In the genomic region with DNA sequence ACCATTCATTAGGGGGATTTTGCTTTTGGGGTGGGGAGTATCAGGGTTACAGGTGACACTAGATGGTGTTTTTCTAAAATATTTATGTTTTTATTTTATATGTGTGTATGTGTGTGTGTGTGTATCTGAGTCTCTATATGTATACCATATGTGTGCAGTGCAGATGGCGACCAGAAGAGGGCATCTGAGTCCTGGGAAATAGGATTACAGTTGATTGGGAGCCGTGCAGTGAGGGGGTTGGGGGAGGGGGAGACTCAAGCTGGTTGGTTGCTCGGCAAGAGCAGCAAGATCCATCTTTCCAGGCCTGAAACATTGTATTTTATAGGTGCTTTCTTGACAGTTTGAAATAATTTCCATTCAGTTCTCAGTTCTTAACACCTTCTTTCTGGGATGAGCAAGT, we compare ENCODE assay signal across 22 mouse cellular contexts. TPM values are rescaled to one million over a fixed set of nuclear protein-coding genes. Genes with fewer than 3 reads are reported as not detected.
"Had no signal": no experiment of that assay in that cellular context is flagged by ENCODE, and none has a peak within 500 bp of the region (broad histone marks: within the 10 kb centered on the region; RNA-seq: fewer than 3 reads in every experiment).

No protein-coding gene starts in this region.

- H3K36me3 ChIP-seq: kidney, embryonic 15.5 days; liver, embryonic 13.5 days; midbrain, embryonic 15.5 days; neural tube, embryonic 13.5 days; stomach, embryonic 15.5 days had no signal

- H3K4me2 ChIP-seq: kidney, embryonic 15.5 days; liver, embryonic 13.5 days; midbrain, embryonic 11.5 days; midbrain, embryonic 15.5 days; neural tube, embryonic 13.5 days; stomach, embryonic 15.5 days had no signal

- H3K9ac ChIP-seq: kidney, embryonic 15.5 days; liver, embryonic 13.5 days; midbrain, embryonic 15.5 days; neural tube, embryonic 13.5 days; stomach, embryonic 15.5 days had no signal

- H3K27ac ChIP-seq: kidney, embryonic 15.5 days; left cerebral cortex, adult 2 months; liver, embryonic 13.5 days; midbrain, embryonic 15.5 days; neural tube, embryonic 13.5 days; stomach, embryonic 15.5 days had no signal

- ATAC-seq: midbrain, embryonic 15.5 days had no signal

- H3K9me3 ChIP-seq: kidney, embryonic 15.5 days; liver, embryonic 13.5 days; midbrain, embryonic 15.5 days; neural tube, embryonic 13.5 days; stomach, embryonic 15.5 days had no signal

- H3K4me3 ChIP-seq: kidney, embryonic 15.5 days; left cerebral cortex, adult 2 months; liver, embryonic 13.5 days; midbrain, embryonic 15.5 days; myocyte; neural tube, embryonic 13.5 days; stomach, embryonic 15.5 days had no signal

- H3K4me1 ChIP-seq: liver, embryonic 13.5 days had no signal

- DNase-seq: kidney, adult 8-10 months; kidney, postnatal 10 days; kidney, postnatal 4 days; layer of hippocampus, postnatal 36 days; liver, embryonic 13.5 days; lung, adult 2 months; lung, postnatal 14 days; lung, postnatal 4 days; retina, postnatal 1 day; right cerebral cortex, postnatal 25 days; spleen, adult 18-20 months; thymus, postnatal 25 days had no signal

RNA-seq across cellular contexts. Expression of a gene that starts 2.3 kb away (rescaled TPM):
- total RNA-seq: liver, adult 2 months; monocyte, adult 5-6 weeks had no signal
- polyA plus RNA-seq: liver, adult 2 months; myocyte; thymus, postnatal 0 days had no signal
